Mouse (Mus musculus): Measurements from ENCODE around the gene Bach2. TPM values are rescaled to one million over a fixed set of nuclear protein-coding genes. Genes with fewer than 3 reads are reported as not detected.

Gene Bach2
- total RNA-seq, 2 experiments from 2014 or later: 8.7 to 10.9 TPM

GRCm38 (mm10) chr4:32389107-32389800 lies 150.7 kb downstream of the Bach2 start:
- DNase-seq: no peak

DNA sequence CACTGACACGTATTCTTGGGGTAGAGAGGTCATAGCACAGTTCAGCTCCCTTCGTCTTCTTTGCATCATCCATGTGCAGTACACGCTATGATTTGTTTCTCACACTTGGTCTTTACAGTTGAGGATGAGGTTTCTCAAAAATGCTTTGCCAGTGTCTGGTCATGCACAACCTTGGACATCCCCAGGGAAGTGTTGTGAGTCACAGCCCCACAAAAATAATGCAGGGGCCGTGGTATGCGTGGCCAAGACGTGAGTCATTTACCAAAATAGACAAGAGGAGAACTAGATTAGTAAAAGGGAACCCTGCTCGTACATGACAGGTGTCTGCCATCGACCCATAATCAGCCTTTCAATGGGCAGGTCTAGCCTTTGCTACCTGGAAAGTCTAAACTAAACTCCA lies 152.7 kb downstream of the Bach2 start:
- no peak for DNase-seq

DNA sequence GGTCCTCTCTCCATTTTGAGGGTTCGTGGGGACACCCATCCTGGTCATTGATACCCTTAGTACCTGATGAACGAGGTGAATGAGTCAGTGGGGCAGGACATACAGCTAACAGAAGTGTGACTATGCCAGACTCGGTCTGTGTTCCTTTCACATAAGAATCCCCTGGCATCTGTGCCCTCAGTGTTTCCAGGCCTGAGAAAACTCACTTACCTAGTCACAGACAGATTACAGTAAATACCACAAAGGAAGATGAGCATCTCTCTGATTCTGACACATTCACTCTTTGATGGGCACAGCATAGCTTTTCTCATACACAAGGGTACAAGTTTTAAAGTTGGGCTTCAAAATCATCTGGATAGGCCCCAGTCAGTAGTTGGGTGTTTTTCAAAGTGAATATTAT lies 154.6 kb downstream of the Bach2 start:
- no peak for DNase-seq

DNA sequence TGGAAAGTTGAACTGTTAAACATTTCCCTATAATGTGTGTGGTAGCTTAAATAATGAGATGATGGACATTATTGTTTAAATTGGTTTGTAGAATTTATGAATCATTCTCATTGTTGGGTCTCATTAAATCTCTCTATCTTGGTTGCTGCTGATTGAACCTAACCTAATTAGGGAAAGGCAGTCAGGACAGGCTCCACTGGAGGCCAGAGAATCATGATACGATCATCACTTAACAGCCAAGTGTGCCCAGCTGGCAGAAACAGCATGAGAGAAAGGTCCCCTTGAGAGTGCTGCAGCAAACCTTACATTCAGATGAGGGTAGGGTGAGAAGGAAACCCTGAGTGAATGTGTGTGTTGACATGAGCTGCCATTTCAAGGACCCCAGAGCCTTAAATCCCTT lies 155.3 kb downstream of the Bach2 start:
- no peak for DNase-seq

- no peak for DNase-seq
These were observed 156.2 kb downstream of the Bach2 start for GRCm38 (mm10) chr4:32394850-32395249.

- DNase-seq: no peak
These were observed 162.9 kb downstream of the Bach2 start for GRCm38 (mm10) chr4:32401459-32401858.

GRCm38 (mm10) chr4:32403506-32403905 lies 164.9 kb downstream of the Bach2 start:
- DNase-seq: no peak

DNA sequence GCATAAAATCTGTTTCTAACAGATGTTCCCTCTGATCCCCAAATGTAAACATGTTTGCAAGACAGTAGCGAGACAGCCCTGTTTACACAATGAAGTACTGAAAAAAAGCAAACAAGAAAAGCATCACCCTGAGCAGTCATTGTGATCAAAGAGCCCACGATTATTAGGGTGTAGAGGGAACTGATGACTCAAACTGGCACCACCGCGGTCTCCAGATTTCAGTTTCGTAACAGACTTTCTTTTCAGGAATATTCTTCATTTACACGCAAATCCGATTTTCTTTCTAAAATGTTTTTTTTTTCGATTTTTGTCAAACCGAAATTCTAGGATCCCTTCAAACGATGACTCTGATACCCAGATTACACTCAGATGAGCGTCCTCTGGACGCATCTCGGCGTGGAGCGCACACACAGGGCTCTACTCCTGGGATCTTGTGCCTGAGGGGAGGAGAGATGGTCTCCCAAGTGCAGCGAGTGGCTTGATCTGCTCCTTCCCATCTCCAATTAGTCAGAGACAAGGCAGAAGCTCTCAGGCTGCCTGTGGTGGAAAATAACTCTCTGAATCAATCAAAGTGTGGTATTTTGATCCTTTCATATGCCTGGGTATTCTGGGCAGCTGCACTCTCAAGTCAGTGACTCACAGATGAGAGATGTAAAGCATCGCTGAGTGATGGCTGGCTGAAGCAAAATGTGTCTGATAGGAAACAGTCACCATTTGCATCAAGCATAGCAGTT lies 166.7 kb downstream of the Bach2 start:
- DNase-seq: no peak

GRCm38 (mm10) chr4:32405985-32406384 lies 167.4 kb downstream of the Bach2 start:
- no peak for DNase-seq

GRCm38 (mm10) chr4:32408535-32408934 lies 169.9 kb downstream of the Bach2 start:
- DNase-seq: no peak

DNA sequence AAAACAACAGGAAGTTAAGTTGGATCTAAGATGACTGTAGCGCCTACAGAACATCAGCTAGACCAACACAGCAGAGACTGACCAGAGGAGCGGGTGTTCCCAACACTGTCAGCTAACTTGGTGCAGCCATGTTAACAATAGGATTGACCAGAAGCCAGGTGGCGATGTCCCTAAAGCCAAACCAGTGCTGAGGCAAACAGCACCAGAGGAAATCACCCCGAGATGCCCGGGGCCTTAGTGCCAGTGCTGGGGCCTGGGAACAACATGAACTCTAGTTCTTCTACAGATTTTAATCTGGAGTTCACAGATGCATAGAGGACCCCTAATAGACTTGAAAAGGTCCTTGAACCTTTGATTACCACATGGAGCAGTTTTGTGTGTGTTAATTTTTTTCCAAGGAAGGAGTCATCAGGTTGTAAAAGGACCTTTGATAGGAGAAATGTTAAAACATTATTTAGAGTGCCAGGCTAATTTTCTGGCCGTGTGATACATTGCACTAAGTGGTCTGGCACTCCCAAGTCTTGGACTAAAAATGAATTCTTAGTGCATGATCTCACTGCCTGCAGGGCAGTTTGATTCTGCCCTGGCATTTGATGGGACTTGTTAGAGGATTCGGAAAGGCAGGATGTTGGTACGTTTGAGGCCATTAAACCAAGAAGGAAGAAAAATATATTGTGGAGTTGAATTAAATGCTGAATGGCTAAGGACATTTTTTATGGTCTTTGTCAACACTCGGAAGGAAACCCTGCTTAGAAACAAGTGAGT lies 170.7 kb downstream of the Bach2 start:
- peak; percentile 19 for DNase-seq

- DNase-seq: no peak
These were observed 174.5 kb downstream of the Bach2 start for GRCm38 (mm10) chr4:32413063-32413462.

GRCm38 (mm10) chr4:32413505-32413904 lies 174.9 kb downstream of the Bach2 start:
- DNase-seq: no peak

- DNase-seq: no peak
These were observed 176.4 kb downstream of the Bach2 start for GRCm38 (mm10) chr4:32414959-32415358.

- no peak for DNase-seq
These were observed 179.3 kb downstream of the Bach2 start for GRCm38 (mm10) chr4:32417939-32418338.

- no peak for DNase-seq
These were observed 183.0 kb downstream of the Bach2 start for GRCm38 (mm10) chr4:32421570-32421969.

GRCm38 (mm10) chr4:32422427-32422826 lies 183.8 kb downstream of the Bach2 start:
- no peak for DNase-seq

GRCm38 (mm10) chr4:32423667-32424066 lies 185.1 kb downstream of the Bach2 start:
- DNase-seq: no peak

- DNase-seq: no peak
These were observed 185.8 kb downstream of the Bach2 start for GRCm38 (mm10) chr4:32424434-32424833.

- DNase-seq: no peak
These were observed 186.5 kb downstream of the Bach2 start for GRCm38 (mm10) chr4:32425060-32425459.

- no peak for DNase-seq
These were observed 187.0 kb downstream of the Bach2 start for GRCm38 (mm10) chr4:32425641-32426040.

DNA sequence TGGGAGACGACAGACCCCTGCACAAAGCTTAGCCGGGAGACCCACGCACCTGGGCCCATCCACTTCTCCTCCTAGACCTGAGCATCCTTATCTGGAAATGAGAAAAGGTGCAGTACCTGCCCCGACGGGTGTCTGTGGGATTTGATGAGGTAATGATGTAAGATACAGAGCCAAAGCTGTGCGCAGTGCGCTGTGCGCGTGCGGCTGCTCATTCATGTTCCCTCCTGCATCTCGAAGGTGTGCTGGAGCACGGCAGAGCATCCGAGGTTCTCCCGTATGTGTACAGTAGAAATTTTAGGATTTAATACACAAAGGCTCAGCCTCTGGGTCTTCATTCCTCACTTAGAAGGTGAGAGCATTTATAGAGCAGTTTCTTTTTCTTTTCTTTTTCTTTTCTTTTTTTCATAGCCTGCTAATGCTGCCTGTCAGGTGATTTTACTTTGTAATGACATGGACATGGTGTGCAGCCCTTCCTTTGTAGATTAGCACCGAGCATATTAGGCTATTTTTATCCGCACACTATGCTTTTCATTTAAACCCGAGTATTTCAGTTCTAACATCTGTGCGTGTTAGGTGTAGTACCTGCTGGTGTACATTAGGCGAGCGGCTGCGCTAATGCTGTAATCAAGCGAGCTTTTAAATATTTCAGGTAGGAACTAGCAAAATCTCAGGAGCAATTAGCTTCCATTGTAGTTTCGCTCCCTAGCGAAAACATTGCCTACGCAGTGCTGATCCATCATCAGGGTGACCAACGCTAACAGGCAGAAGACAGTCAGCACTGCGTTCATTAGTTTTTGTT lies 188.4 kb downstream of the Bach2 start:
- DNase-seq: no peak
